Mouse (Mus musculus): ENCODE measurements around the gene Lxn. TPM values are rescaled to one million over a fixed set of nuclear protein-coding genes. Genes with fewer than 3 reads are reported as not detected.

Gene Lxn
- 26.5 and 39.2 TPM in 2 replicates for polyA plus RNA-seq (2012; rRNA removed; ENCODE audit: low replicate concordance)

GRCm38 (mm10) chr3:67463450-67464372, at the start of gene Lxn:
Gene Lxn, minus strand, starts transcription at chr3:67463926.

GRCm38 (mm10) chr3:67429999-67430380, 33.7 kb downstream of the Lxn start, which contains the start of gene Gfm1:
Gene Gfm1, plus strand, starts transcription at chr3:67430096.

Other genes with a start within 250 kb of the Lxn start
- 0.42 and 0.58 TPM in 2 replicates for gene Mlf1, start 89.8 kb downstream of the Lxn start, polyA plus RNA-seq (2012; rRNA removed; ENCODE audit: low replicate concordance)
- not detected in 2 replicates for gene Gm17402, start 88.8 kb downstream of the Lxn start, polyA plus RNA-seq (2012; rRNA removed; ENCODE audit: low replicate concordance)
- gene Gfm1, start 33.8 kb downstream of the Lxn start, polyA plus RNA-seq (2012; rRNA removed; ENCODE audit: low replicate concordance) = 22.8 and 26.6 TPM in 2 replicates
- gene Rarres1, start 51.6 kb upstream of the Lxn start, polyA plus RNA-seq (2012; rRNA removed; ENCODE audit: low replicate concordance) = 1.3 and 3.2 TPM in 2 replicates
- gene Mfsd1, start 118.8 kb upstream of the Lxn start, polyA plus RNA-seq (2012; rRNA removed; ENCODE audit: low replicate concordance) = 38.5 and 64.5 TPM in 2 replicates

All from subcutaneous adipose tissue, adult 2 months (tissue).